Mouse (Mus musculus): ENCODE measurements around the gene Ccdc171.
"Not testable (repeated sequence)": the region's sequence is repeated elsewhere in the genome, so short reads cannot be mapped to it uniquely, and the experiment has no call there.

The Ccdc171 gene

GRCm38 (mm10) chr4:83524843-83525689 lies at the start of gene Ccdc171:
Gene Ccdc171 (plus strand): TSS chr4:83525545.
- DNase-seq (ENCODE audit: low spot score) = peak; percentile 95

- DNase-seq (ENCODE audit: low spot score) = no peak
Observed at GRCm38 (mm10) chr4:83485250-83485649, 40.1 kb upstream of the Ccdc171 start.

- DNase-seq (ENCODE audit: low spot score) = peak; percentile 88
Observed at GRCm38 (mm10) chr4:83485735-83486116, 39.6 kb upstream of the Ccdc171 start.

- peak; percentile 89 for DNase-seq (ENCODE audit: low spot score)
Observed at GRCm38 (mm10) chr4:83486117-83486901, 39.0 kb upstream of the Ccdc171 start, which contains the start of gene Psip1. Gene Psip1 (minus strand): TSS chr4:83486459.

- DNase-seq (ENCODE audit: low spot score) = no peak
Observed at GRCm38 (mm10) chr4:83489121-83489520, 36.2 kb upstream of the Ccdc171 start.

GRCm38 (mm10) chr4:83493112-83493511 lies 32.2 kb upstream of the Ccdc171 start:
- no peak for DNase-seq (ENCODE audit: low spot score)

GRCm38 (mm10) chr4:83497013-83497412 lies 28.3 kb upstream of the Ccdc171 start:
- DNase-seq (ENCODE audit: low spot score) = not testable (repeated sequence)

- peak; percentile 31 for DNase-seq (ENCODE audit: low spot score)
Observed at GRCm38 (mm10) chr4:83500154-83501036, 24.9 kb upstream of the Ccdc171 start.

- DNase-seq (ENCODE audit: low spot score) = no peak
Observed at GRCm38 (mm10) chr4:83501037-83501430, 24.3 kb upstream of the Ccdc171 start.

GRCm38 (mm10) chr4:83509600-83509999 lies 15.7 kb upstream of the Ccdc171 start:
- DNase-seq (ENCODE audit: low spot score) = no peak

- no peak for DNase-seq (ENCODE audit: low spot score)
Observed at GRCm38 (mm10) chr4:83511083-83511482, 14.3 kb upstream of the Ccdc171 start.

- no peak for DNase-seq (ENCODE audit: low spot score)
Observed at GRCm38 (mm10) chr4:83512217-83512616, 13.1 kb upstream of the Ccdc171 start.

- no peak for DNase-seq (ENCODE audit: low spot score)
Observed at GRCm38 (mm10) chr4:83512644-83513043, 12.7 kb upstream of the Ccdc171 start.

- DNase-seq (ENCODE audit: low spot score) = no peak
Observed at GRCm38 (mm10) chr4:83514183-83514582, 11.2 kb upstream of the Ccdc171 start.

- no peak for DNase-seq (ENCODE audit: low spot score)
Observed at GRCm38 (mm10) chr4:83514976-83515669, 10.2 kb upstream of the Ccdc171 start.

GRCm38 (mm10) chr4:83516144-83516543 lies 9.2 kb upstream of the Ccdc171 start:
- DNase-seq (ENCODE audit: low spot score) = not testable (repeated sequence)

- no peak for DNase-seq (ENCODE audit: low spot score)
Observed at GRCm38 (mm10) chr4:83519148-83519547, 6.2 kb upstream of the Ccdc171 start.

- DNase-seq (ENCODE audit: low spot score) = no peak
Observed at GRCm38 (mm10) chr4:83519807-83520206, 5.5 kb upstream of the Ccdc171 start.

- DNase-seq (ENCODE audit: low spot score) = no peak
Observed at GRCm38 (mm10) chr4:83520308-83520707, 5.0 kb upstream of the Ccdc171 start.

- no peak for DNase-seq (ENCODE audit: low spot score)
Observed at GRCm38 (mm10) chr4:83522066-83522465, 3.3 kb upstream of the Ccdc171 start.

- no peak for DNase-seq (ENCODE audit: low spot score)
Observed at GRCm38 (mm10) chr4:83524456-83524842, 896 bp upstream of the Ccdc171 start.

All from testis, postnatal 14 days (tissue).